In genomic region chr7:51862097-51862492, GRCm38 (mm10) we compare ENCODE assay signal across 8 mouse cellular contexts. TPM values are rescaled to one million over a fixed set of nuclear protein-coding genes. Genes with fewer than 3 reads are reported as not detected.
A peak's percentile ranks its signal among the peaks of the same experiment; 100 is the strongest.
DNase-seq lines count a peak whose midpoint lies in the region; ATAC-seq and TF ChIP-seq lines count a peak whose summit lies in the region.

Gene Fancf, minus strand, starts transcription at chr7:51862267.

- no peak for TF ChIP-seq POLR2A in ES-Bruce4 (IDR thresholded peaks at IDR 0.05; ENCODE audit: insufficient read depth, low read length)

- intact Hi-C loops in heart, postnatal 10 days (cut with DNase I), result loop anchor here (2.0 kb wide), 2 partner anchors 17 to 51 kb away; no protein-coding TSS in a partner anchor

- peak within 1 kb of the TSS; percentile 73 for H3K9ac ChIP-seq in ES-Bruce4 (ENCODE audit: low read depth, poor library complexity, severe bottlenecking)
- peak within 1 kb of the TSS; percentile 91 for H3K9ac ChIP-seq in forebrain, embryonic 13.5 days
- peak within 1 kb of the TSS; percentile 83 for H3K9ac ChIP-seq in liver, postnatal 0 days (replicated peaks)
- H3K9ac ChIP-seq in neural tube, embryonic 14.5 days (replicated peaks; ENCODE audit: low read depth, low read length), result peak within 1 kb of the TSS; percentile 85

- no peak for TF ChIP-seq EP300 in ES-Bruce4 (IDR thresholded peaks at IDR 0.05; ENCODE audit: insufficient read depth, low read depth, low read length)
- no peak for TF ChIP-seq EP300 in liver, postnatal 0 days (IDR thresholded peaks at IDR 0.05; ENCODE audit: low read depth)

- no peaks in the 10 kb centered on the region for H3K27me3 ChIP-seq in ES-Bruce4 (ENCODE audit: control insufficient read depth, insufficient read depth, low read length, poor library complexity, severe bottlenecking)
- no peaks in the 10 kb centered on the region for H3K27me3 ChIP-seq in forebrain, embryonic 13.5 days
- H3K27me3 ChIP-seq in liver, postnatal 0 days (ENCODE audit: insufficient read depth, low read length), result no peaks in the 10 kb centered on the region
- H3K27me3 ChIP-seq in neural tube, embryonic 14.5 days (ENCODE audit: control insufficient read depth, insufficient read depth, low read length), result no peaks in the 10 kb centered on the region

- TF ChIP-seq CTCF in ES-Bruce4 (IDR thresholded peaks at IDR 0.05; ENCODE audit: low read depth, low read length), result no peak
- no peak for TF ChIP-seq CTCF in liver, postnatal 0 days (IDR thresholded peaks at IDR 0.05; ENCODE audit: low read depth)

- peak; percentile 99 for ATAC-seq in cerebellum, adult (ENCODE audit: insufficient number of reproducible peaks, low FRiP score, low TSS enrichment)
- peak; percentile 99 for ATAC-seq in forebrain, embryonic 13.5 days
- peak; percentile 96 for ATAC-seq in liver, postnatal 0 days
- peak; percentile 99 for ATAC-seq in neural tube, embryonic 14.5 days (ENCODE audit: low read depth)

- no peaks in the 10 kb centered on the region for H3K9me3 ChIP-seq in ES-Bruce4 (replicated peaks; ENCODE audit: control insufficient read depth, insufficient read depth, low read length, poor library complexity, severe bottlenecking)
- no peaks in the 10 kb centered on the region for H3K9me3 ChIP-seq in forebrain, embryonic 13.5 days (replicated peaks)
- no peaks in the 10 kb centered on the region for H3K9me3 ChIP-seq in liver, postnatal 0 days (ENCODE audit: low read length)
- H3K9me3 ChIP-seq in neural tube, embryonic 14.5 days (ENCODE audit: control insufficient read depth, low read length), result no peaks in the 10 kb centered on the region

- peak within 1 kb of the TSS; percentile 69 for H3K4me2 ChIP-seq in forebrain, embryonic 13.5 days
- peak within 1 kb of the TSS; percentile 96 for H3K4me2 ChIP-seq in liver, postnatal 0 days (ENCODE audit: low read depth, low read length)
- peak within 1 kb of the TSS; percentile 88 for H3K4me2 ChIP-seq in neural tube, embryonic 14.5 days (ENCODE audit: low read depth, low read length)

- no peaks in the 10 kb centered on the region for H3K4me1 ChIP-seq in ES-Bruce4 (ENCODE audit: control insufficient read depth, insufficient read depth, low read length)
- H3K4me1 ChIP-seq in forebrain, embryonic 13.5 days, result peaks cover 36% of the 10 kb centered on the region
- peaks cover 15% of the 10 kb centered on the region for H3K4me1 ChIP-seq in liver, postnatal 0 days (ENCODE audit: insufficient read depth)
- H3K4me1 ChIP-seq in neural tube, embryonic 14.5 days (ENCODE audit: control insufficient read depth, insufficient read depth, low read length), result peaks cover 9% of the 10 kb centered on the region; the same call in 1 of the 2 replicates

- H3K36me3 ChIP-seq in ES-Bruce4 (ENCODE audit: control insufficient read depth, insufficient read depth, low read length, poor library complexity, severe bottlenecking), result peaks cover 8% of the 10 kb centered on the region; the same call in 1 of the 2 replicates
- peaks cover 17% of the 10 kb centered on the region for H3K36me3 ChIP-seq in forebrain, embryonic 13.5 days (ENCODE audit: poor library complexity, severe bottlenecking)
- H3K36me3 ChIP-seq in liver, postnatal 0 days (replicated peaks; ENCODE audit: insufficient read depth, low read length), result no peaks in the 10 kb centered on the region
- H3K36me3 ChIP-seq in neural tube, embryonic 14.5 days (ENCODE audit: control insufficient read depth, insufficient read depth, low read length), result no peaks in the 10 kb centered on the region

- H3K27ac ChIP-seq in ES-Bruce4 (ENCODE audit: insufficient read depth, low read length), result peak within 1 kb of the TSS; percentile 56
- H3K27ac ChIP-seq in forebrain, embryonic 13.5 days, result peak within 1 kb of the TSS; percentile 99
- H3K27ac ChIP-seq in liver, postnatal 0 days (ENCODE audit: low read depth), result peak within 1 kb of the TSS; percentile 97
- H3K27ac ChIP-seq in neural tube, embryonic 14.5 days (ENCODE audit: low read depth, low read length), result peak within 1 kb of the TSS; percentile 99

- DNase-seq in heart, postnatal 10 days, result peak; percentile 99
- peak; percentile 81 for DNase-seq in large intestine, adult 2 months (ENCODE audit: low read depth, low spot score)
- DNase-seq in liver, postnatal 0 days, result peak; percentile 97
- DNase-seq in testis, postnatal 10 days (ENCODE audit: low spot score), result peak; percentile 98

- peak within 1 kb of the TSS; percentile 86 for H3K4me3 ChIP-seq in ES-Bruce4 (ENCODE audit: low read depth, low read length)
- peak within 1 kb of the TSS; percentile 72 for H3K4me3 ChIP-seq in forebrain, embryonic 13.5 days
- H3K4me3 ChIP-seq in liver, postnatal 0 days (ENCODE audit: low read depth, low read length), result peak within 1 kb of the TSS; percentile 79
- H3K4me3 ChIP-seq in neural tube, embryonic 14.5 days (ENCODE audit: low read depth, low read length), result peak within 1 kb of the TSS; percentile 68

- under 1% methylated on average over 43 of the region's 43 CpGs for WGBS in forebrain, embryonic 13.5 days
- under 1% methylated on average over 43 of the region's 43 CpGs for WGBS in large intestine, adult 2 months
- WGBS in liver, postnatal 0 days (ENCODE audit: insufficient replicate concordance), result 0% methylated on average over 43 of the region's 43 CpGs
- 0% methylated on average over 43 of the region's 43 CpGs for WGBS in neural tube, embryonic 14.5 days

RNA-seq across cellular contexts. Expression of gene Fancf, which starts in this region (rescaled TPM):
- 6.8 and 8.4 TPM in 2 replicates for polyA plus RNA-seq in ES-Bruce4 (2011; ENCODE audit: insufficient read depth, insufficient read length, low read depth, missing spikeins)
- 3.6 and 5.2 TPM in 2 replicates for polyA plus RNA-seq in forebrain, embryonic 13.5 days (2015; fragmentation: Nextera tagmentation; extraction: Ambion mirVana)
- total RNA-seq in heart, postnatal 10 days (2021), result 1 to 10 TPM; 2.8 to 3.8 TPM
- polyA plus RNA-seq in large intestine, adult 2 months (2012; rRNA removed), result 4.3 and 6.2 TPM in 2 replicates
- 4.8 and 5.5 TPM in 2 replicates for polyA plus RNA-seq in liver, postnatal 0 days (2015; fragmentation: Nextera tagmentation; extraction: Ambion mirVana)
- polyA plus RNA-seq in neural tube, embryonic 14.5 days (2014; fragmentation: Nextera tagmentation; extraction: Ambion mirVana), result 11.0 and 13.7 TPM in 2 replicates

Comparison
In these comparisons a context has a peak if more than half of its experiments do, and no peak if none do; other contexts are left out.
1. Peak in every context shown above with its lines: DNase-seq, ATAC-seq, H3K4me3 ChIP-seq and H3K27ac ChIP-seq.